Mouse (Mus musculus) olfactory bulb, adult 2 months (tissue): ENCODE data around the gene Wnk1.

ENCODE experiments used
- CTCF ChIP-seq: fragments of 200-500 bp; IDR thresholded peaks from 2 replicates; pipeline ENCODE4 v1.5.1; 2012; ENCODE audit warnings: low read depth, mild to moderate bottlenecking, low read length, moderate library complexity; ENCODE audit not compliant: insufficient read depth
- POLR2A ChIP-seq: fragments of 200-500 bp; IDR thresholded peaks from 2 replicates; pipeline ENCODE4 v1.6.1; 2012; ENCODE audit warnings: mild to moderate bottlenecking, low read depth, low read length, moderate library complexity; ENCODE audit not compliant: insufficient read depth

GRCm38 (mm10) chr6:120064627-120065026 lies 26.2 kb upstream of the Wnk1 start:
- no peak for TF ChIP-seq POLR2A
- no peak for TF ChIP-seq CTCF
